Mouse (Mus musculus) liver, adult 2 months (tissue): ENCODE measurements around the gene Il1rap. TPM values are rescaled to one million over a fixed set of nuclear protein-coding genes. Genes with fewer than 3 reads are reported as not detected.

Experiments
- DNase-seq: peaks from one replicate; pipeline ENCODE4 v3.0.0-alpha.2; 2011; ENCODE audit warnings: low read depth, low spot score; ENCODE audit errors: extremely low read depth
- H3K27ac ChIP-seq: fragments of 200-500 bp; replicated peaks from 2 replicates; pipeline ENCODE4 v1.5.1; 2012; ENCODE audit warnings: low read depth, mild to moderate bottlenecking, control low read depth, inconsistent platforms, low read length; ENCODE audit not compliant: insufficient read depth
- H3K27me3 ChIP-seq: fragments of 200-500 bp; 2 replicates; pipeline ENCODE4 v1.6.1; 2012; ENCODE audit warnings: mild to moderate bottlenecking, moderate library complexity, low read length, inconsistent platforms; ENCODE audit not compliant: control insufficient read depth, insufficient read depth
- H3K36me3 ChIP-seq: fragments of 200-500 bp; 2 replicates; pipeline ENCODE4 v1.6.1; 2012; ENCODE audit warnings: low read length, inconsistent platforms; ENCODE audit not compliant: control insufficient read depth, insufficient read depth
- H3K4me1 ChIP-seq: fragments of 200-500 bp; 2 replicates; pipeline ENCODE4 v1.6.1; 2011; ENCODE audit warnings: low read length; ENCODE audit not compliant: control insufficient read depth, insufficient read depth
- H3K4me3 ChIP-seq: fragments of 200-500 bp; 2 replicates; pipeline ENCODE4 v1.5.1; 2011; ENCODE audit warnings: low read depth, mild to moderate bottlenecking, control low read depth, low read length, moderate library complexity; ENCODE audit not compliant: insufficient read depth
- H3K79me2 ChIP-seq: fragments of 200-500 bp; 2 replicates; pipeline ENCODE4 v1.6.1; 2012; ENCODE audit warnings: inconsistent platforms, mild to moderate bottlenecking, low read length, moderate library complexity; ENCODE audit not compliant: control insufficient read depth, insufficient read depth
- H3K9ac ChIP-seq: fragments of 200-500 bp; 2 replicates; pipeline ENCODE4 v1.6.1; 2012; ENCODE audit warnings: low read depth, mild to moderate bottlenecking, control low read depth, inconsistent platforms, low read length
- CTCF ChIP-seq: fragments of 200-500 bp; IDR thresholded peaks from 2 replicates; pipeline ENCODE4 v1.5.1; 2011; ENCODE audit warnings: low read depth, low read length, control low read depth
- POLR2A ChIP-seq: fragments of 200-500 bp; IDR thresholded peaks from 2 replicates; pipeline ENCODE4 v1.6.1; 2011; ENCODE audit warnings: low read length, control low read depth; ENCODE audit not compliant: insufficient read depth; ENCODE audit errors: extremely low read depth
- WGBS: fragments of 180-500 bp; shearing (Covaris S2); methylation state at CpG from one replicate; pipeline ENCODE4 v1.1.7; 2018; 5-methylcytosine and 5-hydroxymethylcytosine counted together
- polyA plus RNA-seq: library from polyadenylated mRNA; depleted of rRNA; stranded (reverse); fragments of >200 nt; gene quantifications from 2 replicates; pipeline ENCODE4 v1.2.3, GENCODE M21; 2012; rRNA removed
- total RNA-seq: library from RNA; depleted of rRNA; stranded (reverse); fragments of >200 nt; gene quantifications from 2 replicates; pipeline ENCODE4 v1.2.3, GENCODE M21; 2014; rRNA removed

Gene Il1rap
- total and polyA plus RNA-seq, 2 experiments, result 47.7 to 160 TPM

- peaks cover 14% of the 10 kb centered on the region; the same call in 1 of the 2 replicates for H3K79me2 ChIP-seq
- peak overlapping the region; percentile 100 for H3K27ac ChIP-seq
- peak overlapping the region; percentile 87 for H3K9ac ChIP-seq
- H3K4me3 ChIP-seq, result peak overlapping the region; percentile 85
- peak; percentile 94 for DNase-seq
- no peak for TF ChIP-seq CTCF
- TF ChIP-seq POLR2A, result no peak
- H3K4me1 ChIP-seq, result peaks cover 12% of the 10 kb centered on the region
- H3K36me3 ChIP-seq, result no peaks in the 10 kb centered on the region
- 27% methylated on average over 5 of the region's 5 CpGs for WGBS
- H3K27me3 ChIP-seq, result no peaks in the 10 kb centered on the region
Observed at GRCm38 (mm10) chr16:26755381-26756155, 174.1 kb downstream of the Il1rap start.

- no peaks in the 10 kb centered on the region for H3K79me2 ChIP-seq
- no peak overlapping the region for H3K4me3 ChIP-seq
- DNase-seq, result no peak
- no peaks in the 10 kb centered on the region for H3K36me3 ChIP-seq
- WGBS, result 92% methylated on average over 2 of the region's 2 CpGs
- H3K27ac ChIP-seq, result no peak overlapping the region
- no peak for TF ChIP-seq POLR2A
- no peak for TF ChIP-seq CTCF
- no peaks in the 10 kb centered on the region for H3K4me1 ChIP-seq
- H3K27me3 ChIP-seq, result no peaks in the 10 kb centered on the region
- no peak overlapping the region for H3K9ac ChIP-seq
Observed at GRCm38 (mm10) chr16:26775976-26776375, 194.5 kb downstream of the Il1rap start.

GRCm38 (mm10) chr16:26777132-26777531 lies 195.6 kb downstream of the Il1rap start:
- Histone ChIP-seq H3K9ac (no peak overlapping the region), H3K4me3 (no peak overlapping the region), H3K79me2 (no peaks in the 10 kb centered on the region), H3K27me3 (no peaks in the 10 kb centered on the region), H3K27ac (no peak overlapping the region), H3K36me3 (no peaks in the 10 kb centered on the region), H3K4me1 (no peaks in the 10 kb centered on the region)
- TF ChIP-seq CTCF (0 out of 2 replicates have a peak, but pooled peaks have one; percentile 30), POLR2A (no peak)
- 0% methylated on average over 1 of the region's 1 CpGs for WGBS
- DNase-seq, result peak; percentile 58

Other genes with a start within 250 kb of the Il1rap start
- 39.0 and 59.5 TPM in 2 replicates for gene Cldn1, start 209.9 kb upstream of the Il1rap start, total RNA-seq
- gene Cldn1, start 209.9 kb upstream of the Il1rap start, polyA plus RNA-seq, result 36.2 and 40.3 TPM in 2 replicates
- not detected in 2 replicates for gene Cldn16, start 118.6 kb upstream of the Il1rap start, total RNA-seq
- gene Cldn16, start 118.6 kb upstream of the Il1rap start, polyA plus RNA-seq, result not detected in 2 replicates
- gene Tmem207, start 54.9 kb upstream of the Il1rap start, total RNA-seq, result not detected in 2 replicates
- gene Tmem207, start 54.9 kb upstream of the Il1rap start, polyA plus RNA-seq, result not detected in 2 replicates